Comparison of ENCODE assay signal across 12 mouse cellular contexts in genomic region chr6:135859502-135859901, GRCm38 (mm10).
A peak's percentile ranks its signal among the peaks of the same experiment; 100 is the strongest.
DNase-seq lines count a peak whose midpoint lies in the region; ATAC-seq and TF ChIP-seq lines count a peak whose summit lies in the region.
"Had no signal": no experiment of that assay in that cellular context is flagged by ENCODE, and none has a peak within 500 bp of the region (broad histone marks: within the 10 kb centered on the region; RNA-seq: fewer than 3 reads in every experiment).

No protein-coding gene starts in this region.

- no peak overlapping the region for H3K27ac ChIP-seq in stomach, embryonic 16.5 days (ENCODE audit: low read length)
- no peak overlapping the region for H3K27ac ChIP-seq in stomach, postnatal 0 days (replicated peaks)
- no peak overlapping the region for H3K27ac ChIP-seq in kidney, embryonic 16.5 days (ENCODE audit: low read length)
- H3K27ac ChIP-seq: limb, embryonic 13.5 days; midbrain, embryonic 12.5 days had no signal

- H3K4me3 ChIP-seq in stomach, embryonic 16.5 days (replicated peaks; ENCODE audit: low read length), result no peak overlapping the region
- no peak overlapping the region for H3K4me3 ChIP-seq in stomach, postnatal 0 days (ENCODE audit: low read depth, low read length)
- no peak overlapping the region for H3K4me3 ChIP-seq in kidney, embryonic 16.5 days (ENCODE audit: low read length)
- H3K4me3 ChIP-seq: limb, embryonic 13.5 days; midbrain, embryonic 12.5 days had no signal

- no peak overlapping the region for H3K9ac ChIP-seq in stomach, embryonic 16.5 days (ENCODE audit: low read length)
- H3K9ac ChIP-seq in stomach, postnatal 0 days (ENCODE audit: low read length), result no peak overlapping the region
- no peak overlapping the region for H3K9ac ChIP-seq in kidney, embryonic 16.5 days (replicated peaks; ENCODE audit: low read length)
- H3K9ac ChIP-seq: limb, embryonic 13.5 days; midbrain, embryonic 12.5 days had no signal

- peak; percentile 31 to 63 for DNase-seq in cerebellum, postnatal 25 days
- no peak for DNase-seq in cerebellum, adult 11 months
- no peak for DNase-seq in stomach, postnatal 0 days (ENCODE audit: low spot score)
- DNase-seq in lung, postnatal 14 days, result peak; percentile 11
- DNase-seq in thymus, adult 18-20 months, result no peak
- DNase-seq: B cell, adult 2 months; gastrocnemius, postnatal 10 days had no signal

- no peaks in the 10 kb centered on the region for H3K9me3 ChIP-seq in stomach, embryonic 16.5 days (replicated peaks; ENCODE audit: control insufficient read depth, low read length)
- no peaks in the 10 kb centered on the region for H3K9me3 ChIP-seq in stomach, postnatal 0 days (ENCODE audit: control insufficient read depth, low read length)
- no peaks in the 10 kb centered on the region for H3K9me3 ChIP-seq in kidney, embryonic 16.5 days (ENCODE audit: low read length)
- H3K9me3 ChIP-seq: limb, embryonic 13.5 days; midbrain, embryonic 12.5 days had no signal

- H3K27me3 ChIP-seq in stomach, embryonic 16.5 days (ENCODE audit: control insufficient read depth, insufficient read depth, low read length), result no peaks in the 10 kb centered on the region
- no peaks in the 10 kb centered on the region for H3K27me3 ChIP-seq in stomach, postnatal 0 days (ENCODE audit: control insufficient read depth, insufficient read depth, low read length)
- no peaks in the 10 kb centered on the region for H3K27me3 ChIP-seq in kidney, embryonic 16.5 days (ENCODE audit: insufficient read depth, low read length)
- H3K27me3 ChIP-seq: midbrain, embryonic 12.5 days had no signal

- WGBS in stomach, embryonic 16.5 days, result 44% methylated on average over 8 of the region's 8 CpGs
- 47% methylated on average over 8 of the region's 8 CpGs for WGBS in stomach, postnatal 0 days
- 68% methylated on average over 8 of the region's 8 CpGs for WGBS in kidney, embryonic 16.5 days

- H3K4me1 ChIP-seq in stomach, embryonic 16.5 days (ENCODE audit: control insufficient read depth, insufficient read depth, low read length), result no peaks in the 10 kb centered on the region
- no peaks in the 10 kb centered on the region for H3K4me1 ChIP-seq in stomach, postnatal 0 days (replicated peaks; ENCODE audit: control insufficient read depth, insufficient read depth)
- peaks cover 5% of the 10 kb centered on the region for H3K4me1 ChIP-seq in kidney, embryonic 16.5 days (ENCODE audit: insufficient read depth, low read length)

- no peaks in the 10 kb centered on the region for H3K36me3 ChIP-seq in stomach, embryonic 16.5 days (ENCODE audit: control insufficient read depth, insufficient read depth, low read length)
- H3K36me3 ChIP-seq in stomach, postnatal 0 days (ENCODE audit: control insufficient read depth, insufficient read depth, low read length), result no peaks in the 10 kb centered on the region
- no peaks in the 10 kb centered on the region for H3K36me3 ChIP-seq in kidney, embryonic 16.5 days (ENCODE audit: insufficient read depth, low read length)
- H3K36me3 ChIP-seq: limb, embryonic 13.5 days; midbrain, embryonic 12.5 days had no signal

- TF ChIP-seq CTCF in stomach, postnatal 0 days (IDR thresholded peaks at IDR 0.05; ENCODE audit: low read depth), result no peak

- no peak for TF ChIP-seq EP300 in stomach, postnatal 0 days (optimal IDR thresholded peaks at IDR 0.05)

- peak; percentile 44; the same call in 1 of the 2 replicates for ATAC-seq in stomach, embryonic 16.5 days (ENCODE audit: insufficient read depth, low FRiP score)
- ATAC-seq in stomach, postnatal 0 days (ENCODE audit: low FRiP score, low TSS enrichment), result no peak
- ATAC-seq in megakaryocyte progenitor cell, adult 5-6 weeks (replicated peaks; ENCODE audit: poor library complexity), result no peak
- ATAC-seq in kidney, embryonic 16.5 days (ENCODE audit: low FRiP score, low TSS enrichment), result no peak

- no peak overlapping the region for H3K4me2 ChIP-seq in stomach, embryonic 16.5 days (ENCODE audit: low read depth, low read length)
- no peak overlapping the region for H3K4me2 ChIP-seq in stomach, postnatal 0 days (replicated peaks; ENCODE audit: low read depth)
- H3K4me2 ChIP-seq in kidney, embryonic 16.5 days (replicated peaks; ENCODE audit: low read depth, low read length), result no peak overlapping the region
- H3K4me2 ChIP-seq: limb, embryonic 13.5 days; midbrain, embryonic 12.5 days had no signal

Comparison
In these comparisons a context has a peak if more than half of its experiments do, and no peak if none do; other contexts are left out.
1. DNase-seq: peak in cerebellum, postnatal 25 days (2 of 2) and lung, postnatal 14 days (single experiment); none in cerebellum, adult 11 months (single experiment), stomach, postnatal 0 days (single experiment) and thymus, adult 18-20 months (0 of 2).